Mouse (Mus musculus) stomach, postnatal 0 days (tissue): ENCODE measurements at regions not wholly inside any gene's neighbourhood (a gene's known extent, or its start where the extent isn't known, plus 50 kb on each side); places are given as distances from the start of the nearest gene placed in this dataset.
A peak's percentile ranks its signal among the peaks of the same experiment; 100 is the strongest.

Experiments used
- CTCF ChIP-seq: IDR thresholded peaks from 2 replicates; pipeline ENCODE4 v1.5.1; 2016; ENCODE audit warnings: antibody characterized with exemption, low read depth, mild to moderate bottlenecking, moderate library complexity
- EP300 ChIP-seq: optimal IDR thresholded peaks from 2 replicates; pipeline ENCODE3; 2016; ENCODE audit warnings: antibody characterized with exemption

DNA sequence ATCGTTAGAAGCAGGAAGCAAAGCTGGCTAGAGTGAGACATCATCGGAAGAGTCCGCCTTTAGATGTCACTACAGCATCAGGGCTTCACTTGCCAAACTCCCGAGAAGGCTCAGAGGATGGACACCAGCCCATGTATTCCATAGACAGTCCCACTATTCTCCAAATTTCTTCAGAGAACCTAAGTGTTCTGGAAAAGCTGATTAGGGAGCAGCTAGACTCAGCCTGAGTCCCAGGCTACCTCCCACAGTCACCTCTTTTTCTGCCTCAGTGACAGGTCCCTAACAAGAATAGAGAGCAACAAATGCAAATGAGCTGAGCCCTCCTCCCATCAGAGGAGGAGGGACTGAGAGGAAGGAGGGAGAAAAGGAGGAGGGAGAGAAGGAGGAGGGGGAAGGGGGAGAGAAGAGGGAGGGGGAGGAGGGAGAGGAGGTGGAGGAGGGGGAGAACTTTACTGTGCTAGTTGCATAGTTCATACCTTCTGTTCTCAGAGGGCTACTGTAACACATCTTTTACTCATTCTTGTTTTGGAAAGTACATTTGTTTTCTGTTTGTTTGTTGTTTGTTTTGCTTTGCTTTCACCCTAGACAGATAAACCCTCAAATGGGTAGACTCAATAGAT is 465.8 kb downstream of the Tmem182 start:
- TF ChIP-seq CTCF (peak; percentile 56), EP300 (no peak)
